Mouse (Mus musculus): Measurements from ENCODE around the gene Tuba1a.

- TF ChIP-seq CTCF (IDR thresholded peaks at IDR 0.05) (no peak), EP300 (IDR thresholded peaks at IDR 0.05) (no peak)
These were observed 17.6 kb upstream of the Tuba1a start for GRCm38 (mm10) chr15:98971111-98971510.

Measured in lung, postnatal 0 days (tissue).